Mouse (Mus musculus) kidney, postnatal 14 days (tissue): ENCODE data around the gene Gm20906.
"Not testable (repeated sequence)": the region's sequence is repeated elsewhere in the genome, so short reads cannot be mapped to it uniquely, and the experiment has no call there.

Experiments used
- DNase-seq: peaks from one replicate; pipeline ENCODE4 v3.0.0; 2022; ENCODE audit warnings: mixed read lengths

Gene Gm20906

GRCm38 (mm10) chrY:87550666-87551065 lies at the start of gene Gm20906:
Gene Gm20906, plus strand, starts transcription at chrY:87550966.
- not testable (repeated sequence) for DNase-seq
